Mouse (Mus musculus) heart, embryonic 14.5 days (tissue): ENCODE measurements around the gene Spns1. TPM values are rescaled to one million over a fixed set of nuclear protein-coding genes. Genes with fewer than 3 reads are reported as not detected.
A peak's percentile ranks its signal among the peaks of the same experiment; 100 is the strongest.

Experiments used
- ATAC-seq: fragments of 200-750 bp; cut with Nextera tagmentation; 2 replicates; pipeline ENCODE4 v1.8.0; 2017; ENCODE audit warnings: low read depth, moderate TSS enrichment; ENCODE audit not compliant: insufficient number of reproducible peaks, insufficient read depth, low FRiP score
- H3K27ac ChIP-seq, 2 experiments: fragments of 200-500 bp in 1 of 2; fragments of 300-500 bp in 1 of 2; sonication (generic) in 1 of 2; replicated peaks in 1 of 2; 2 replicates each; pipeline ENCODE4 v1.5.1; 2012 to 2014; ENCODE audit warnings: low read depth in 2 of 2, low read length in 2 of 2, control low read depth in 1 of 2, mild to moderate bottlenecking in 1 of 2, mixed read lengths in 1 of 2; ENCODE audit not compliant: control insufficient read depth in 1 of 2, insufficient read depth in 1 of 2
- H3K27me3 ChIP-seq: fragments of 300-500 bp; sonication (generic); 2 replicates; pipeline ENCODE4 v1.6.1; 2014; ENCODE audit warnings: mild to moderate bottlenecking, low read length, control low read depth; ENCODE audit not compliant: control insufficient read depth, insufficient read depth
- H3K36me3 ChIP-seq: fragments of 300-500 bp; sonication (generic); 2 replicates; pipeline ENCODE4 v1.6.1; 2014; ENCODE audit warnings: mild to moderate bottlenecking, control low read depth, low read length, mixed read lengths; ENCODE audit not compliant: control insufficient read depth, insufficient read depth
- H3K4me1 ChIP-seq, 2 experiments: fragments of 200-500 bp in 1 of 2; fragments of 300-500 bp in 1 of 2; sonication (generic) in 1 of 2; 2 replicates each; pipeline ENCODE4 v1.6.1; 2012 to 2014; ENCODE audit warnings: low read length in 2 of 2, control low read depth in 1 of 2, mixed read lengths in 1 of 2; ENCODE audit not compliant: control insufficient read depth in 2 of 2, insufficient read depth in 2 of 2
- H3K4me2 ChIP-seq: fragments of 300-500 bp; sonication (generic); 2 replicates; pipeline ENCODE4 v1.6.1; 2014; ENCODE audit warnings: mild to moderate bottlenecking, low read length
- H3K4me3 ChIP-seq, 2 experiments: fragments of 200-500 bp in 1 of 2; fragments of 300-500 bp in 1 of 2; sonication (generic) in 1 of 2; 2 replicates each; pipeline ENCODE4 v1.5.1; 2012 to 2014; ENCODE audit warnings: low read length in 2 of 2, mild to moderate bottlenecking in 2 of 2, control low read depth in 1 of 2, low read depth in 1 of 2, moderate library complexity in 1 of 2; ENCODE audit not compliant: control insufficient read depth in 1 of 2, insufficient read depth in 1 of 2
- H3K9ac ChIP-seq: fragments of 300-500 bp; sonication (generic); 2 replicates; pipeline ENCODE4 v1.6.1; 2014; ENCODE audit warnings: mild to moderate bottlenecking, low read length
- H3K9me3 ChIP-seq: fragments of 300-500 bp; sonication (generic); 2 replicates; pipeline ENCODE4 v1.6.1; 2016; ENCODE audit warnings: low read length, control low read depth; ENCODE audit not compliant: control insufficient read depth
- WGBS: fragments of 180-500 bp; shearing (Covaris S2); extraction: QIAGEN DNeasy Blood & Tissue Kit; methylation state at CpG from one replicate; pipeline ENCODE4 v1.1.7; 2014; 5-methylcytosine and 5-hydroxymethylcytosine counted together
- polyA plus RNA-seq: library from polyadenylated mRNA; unstranded; fragments of >200 nt; fragmentation: Nextera tagmentation; extraction: Ambion mirVana; gene quantifications from 2 replicates; pipeline ENCODE4 v1.2.1, GENCODE M21; 2014

Gene Spns1
- polyA plus RNA-seq, 1 experiment from 2014 or later, result 35.1 TPM

- peaks cover 0 to 9% of the 10 kb centered on the region in 2 experiments; a peak in 2 of 4 replicates for H3K4me1 ChIP-seq
Measured at GRCm38 (mm10) chr7:126356793-126357591, 20.3 kb downstream of the Spns1 start.

DNA sequence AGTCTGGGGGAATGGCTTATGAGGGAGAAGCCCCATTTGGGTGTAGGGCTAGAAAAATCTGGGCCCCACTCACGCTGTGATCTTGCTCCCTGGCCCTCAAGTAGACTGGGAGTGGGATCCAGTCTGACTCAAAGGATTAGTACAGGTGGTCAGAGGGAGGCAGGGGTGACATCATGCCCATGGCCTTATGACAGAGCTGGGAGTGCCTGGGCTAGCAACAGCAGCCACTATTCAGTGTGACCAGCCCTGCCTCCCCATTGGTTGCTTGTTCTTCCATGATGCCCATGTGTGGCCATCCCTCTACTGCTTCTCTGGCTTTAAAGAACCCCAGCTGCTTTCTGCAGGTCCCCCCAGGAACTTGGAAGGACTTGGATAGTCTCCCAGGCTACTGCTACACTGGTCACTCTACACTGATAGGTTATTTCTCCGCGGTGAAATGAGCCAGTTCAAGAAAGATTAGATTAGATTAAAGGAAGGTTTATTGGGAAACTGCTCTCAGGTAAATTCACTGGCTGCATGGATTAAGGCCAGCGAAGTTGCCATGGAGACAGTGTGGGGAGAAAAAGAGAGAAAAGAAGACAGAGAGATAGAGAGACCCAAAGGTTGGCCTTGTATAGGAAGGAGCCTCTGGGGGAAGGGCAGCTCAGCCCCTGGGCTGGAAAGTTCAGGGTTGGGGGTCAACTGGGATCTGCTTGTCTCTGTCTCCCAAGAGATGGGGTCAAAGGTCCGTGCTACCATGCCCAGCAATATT, 21.2 kb downstream of the Spns1 start:
- Histone ChIP-seq H3K9me3 (no peaks in the 10 kb centered on the region), H3K27ac (no peak overlapping the region), H3K27me3 (no peaks in the 10 kb centered on the region), H3K4me2 (no peak overlapping the region), H3K4me1 (peaks cover 0 to 9% of the 10 kb centered on the region in 2 experiments; a peak in 2 of 4 replicates), H3K9ac (no peak overlapping the region), H3K4me3 (no peak overlapping the region), H3K36me3 (no peaks in the 10 kb centered on the region)
- no peak for ATAC-seq
- WGBS, result 59% methylated on average over 5 of the region's 5 CpGs

More at GRCm38 (mm10) chr7:126356793-126357591, 20.3 kb downstream of the Spns1 start:
- Histone ChIP-seq H3K36me3 (no peaks in the 10 kb centered on the region), H3K9ac (no peak overlapping the region), H3K27me3 (no peaks in the 10 kb centered on the region), H3K4me3 (no peak overlapping the region), H3K27ac (no peak overlapping the region), H3K4me2 (no peak overlapping the region), H3K9me3 (no peaks in the 10 kb centered on the region)
- ATAC-seq, result no peak
- WGBS, result 45% methylated on average over 7 of the region's 7 CpGs

- H3K4me3 ChIP-seq, result no peak overlapping the region
- no peaks in the 10 kb centered on the region for H3K27me3 ChIP-seq
- H3K27ac ChIP-seq, result no peak overlapping the region
- no peaks in the 10 kb centered on the region for H3K36me3 ChIP-seq
- ATAC-seq, result peak; percentile 47; the same call in 1 of the 2 replicates
- no peak overlapping the region for H3K9ac ChIP-seq
- peaks cover 0 to 9% of the 10 kb centered on the region in 2 experiments; a peak in 2 of 4 replicates for H3K4me1 ChIP-seq
- no peaks in the 10 kb centered on the region for H3K9me3 ChIP-seq
- WGBS, result 42% methylated on average over 14 of the region's 14 CpGs
- no peak overlapping the region for H3K4me2 ChIP-seq
Measured at GRCm38 (mm10) chr7:126354738-126355614, 22.3 kb downstream of the Spns1 start.

- no peaks in the 10 kb centered on the region for H3K9me3 ChIP-seq
- no peak for ATAC-seq
- WGBS, result 81% methylated on average over 3 of the region's 3 CpGs
Measured at GRCm38 (mm10) chr7:126353994-126354365, 23.3 kb downstream of the Spns1 start.

GRCm38 (mm10) chr7:126353251-126353993, 23.8 kb downstream of the Spns1 start:
- H3K4me3 ChIP-seq, result no peak overlapping the region
- H3K4me2 ChIP-seq, result no peak overlapping the region
- WGBS, result 68% methylated on average over 11 of the region's 11 CpGs
- no peak overlapping the region for H3K27ac ChIP-seq
- H3K36me3 ChIP-seq, result no peaks in the 10 kb centered on the region
- no peaks in the 10 kb centered on the region for H3K9me3 ChIP-seq
- H3K4me1 ChIP-seq, result peaks cover 0 to 9% of the 10 kb centered on the region in 2 experiments; a peak in 2 of 4 replicates
- no peak for ATAC-seq
- H3K9ac ChIP-seq, result no peak overlapping the region
- no peaks in the 10 kb centered on the region for H3K27me3 ChIP-seq

More at GRCm38 (mm10) chr7:126353994-126354365, 23.3 kb downstream of the Spns1 start:
- H3K9ac ChIP-seq, result no peak overlapping the region
- H3K4me2 ChIP-seq, result no peak overlapping the region
- H3K36me3 ChIP-seq, result no peaks in the 10 kb centered on the region
- H3K4me1 ChIP-seq, result peaks cover 0 to 9% of the 10 kb centered on the region in 2 experiments; a peak in 2 of 4 replicates
- H3K4me3 ChIP-seq, result no peak overlapping the region
- no peak overlapping the region for H3K27ac ChIP-seq
- H3K27me3 ChIP-seq, result no peaks in the 10 kb centered on the region

- Histone ChIP-seq H3K27me3 (no peaks in the 10 kb centered on the region), H3K4me1 (peaks cover 0 to 5% of the 10 kb centered on the region in 2 experiments; a peak in 2 of 4 replicates), H3K4me2 (no peak overlapping the region), H3K27ac (no peak overlapping the region), H3K9me3 (no peaks in the 10 kb centered on the region), H3K9ac (no peak overlapping the region), H3K36me3 (no peaks in the 10 kb centered on the region), H3K4me3 (no peak overlapping the region)
- ATAC-seq, result no peak
- 51% methylated on average over 10 of the region's 10 CpGs for WGBS
Measured at GRCm38 (mm10) chr7:126351419-126351951, 25.8 kb downstream of the Spns1 start.
